Mouse (Mus musculus): ENCODE results near the gene Mettl8. TPM values are rescaled to one million over a fixed set of nuclear protein-coding genes. Genes with fewer than 3 reads are reported as not detected.

The Mettl8 gene
- polyA plus RNA-seq (2014; fragmentation: Illumina TruSeq; extraction: RNeasy Lipid Tissue Mini Kit (QIAGEN cat#74804); ENCODE audit: low read depth, low replicate concordance): 14.1 TPM

GRCm38 (mm10) chr2:71055300-71056114, at the start of gene Mettl8, which contains the start of gene Dcaf17:
Gene Mettl8 (minus strand): TSS chr2:71055583.
Gene Dcaf17 (plus strand): TSS chr2:71055328.

Other genes with a start within 250 kb of the Mettl8 start
- gene Tlk1, start 229.9 kb downstream of the Mettl8 start, polyA plus RNA-seq (2014; fragmentation: Illumina TruSeq; extraction: RNeasy Lipid Tissue Mini Kit (QIAGEN cat#74804); ENCODE audit: low read depth, low replicate concordance): 47.8 TPM
- gene Dcaf17, start 255 bp downstream of the Mettl8 start, polyA plus RNA-seq (2014; fragmentation: Illumina TruSeq; extraction: RNeasy Lipid Tissue Mini Kit (QIAGEN cat#74804); ENCODE audit: low read depth, low replicate concordance): 8.3 TPM
- 1.5 TPM for gene Cybrd1, start 62.3 kb upstream of the Mettl8 start, polyA plus RNA-seq (2014; fragmentation: Illumina TruSeq; extraction: RNeasy Lipid Tissue Mini Kit (QIAGEN cat#74804); ENCODE audit: low read depth, low replicate concordance)
- gene Dync1i2, start 156.1 kb upstream of the Mettl8 start, polyA plus RNA-seq (2014; fragmentation: Illumina TruSeq; extraction: RNeasy Lipid Tissue Mini Kit (QIAGEN cat#74804); ENCODE audit: low read depth, low replicate concordance): 88.3 TPM